Mouse (Mus musculus) C2C12 (cell line): ENCODE data around the gene Srrm3. TPM values are rescaled to one million over a fixed set of nuclear protein-coding genes. Genes with fewer than 3 reads are reported as not detected.

Experiments
- H3K27me3 ChIP-seq: one replicate; pipeline ENCODE4 v1.6.1; 2011; ENCODE audit not compliant: control insufficient read depth, insufficient read depth, insufficient read length
- H3K36me3 ChIP-seq: one replicate; pipeline ENCODE4 v1.6.1; 2011; ENCODE audit not compliant: control insufficient read depth, insufficient read depth
- H3K4me3 ChIP-seq: one replicate; pipeline ENCODE4 v1.5.1; 2011; ENCODE audit warnings: mild to moderate bottlenecking, control low read depth; ENCODE audit not compliant: poor library complexity, insufficient read depth, severe bottlenecking
- H3K79me2 ChIP-seq: one replicate; pipeline ENCODE4 v1.6.1; 2011; ENCODE audit not compliant: control insufficient read depth, insufficient read depth
- H3K79me3 ChIP-seq: one replicate; pipeline ENCODE4 v1.6.1; 2011; ENCODE audit warnings: low read depth, control low read depth
- H3ac ChIP-seq: one replicate; pipeline ENCODE3; 2011; ENCODE audit warnings: low read depth; ENCODE audit not compliant: control insufficient read depth, insufficient read length
- CEBPB ChIP-seq: IDR thresholded peaks from one replicate; pipeline ENCODE4 v1.6.1; 2011; ENCODE audit warnings: low read depth, mild to moderate bottlenecking, control low read depth, moderate library complexity
- CTCF ChIP-seq: IDR thresholded peaks from one replicate; pipeline ENCODE4 v1.5.1; 2011; ENCODE audit not compliant: control insufficient read depth, insufficient read depth, insufficient read length
- FOSL1 ChIP-seq: IDR thresholded peaks from one replicate; pipeline ENCODE4 v1.8.0; 2011; ENCODE audit warnings: mild to moderate bottlenecking, low read length; ENCODE audit not compliant: poor library complexity, insufficient read depth, severe bottlenecking
- MAX ChIP-seq: IDR thresholded peaks from one replicate; pipeline ENCODE4 v1.6.1; 2011; ENCODE audit warnings: mild to moderate bottlenecking, control low read depth
- MYOD1 ChIP-seq: IDR thresholded peaks from one replicate; pipeline ENCODE4 v1.6.1; 2011; ENCODE audit warnings: low read depth; ENCODE audit not compliant: control insufficient read depth, insufficient read length
- MYOG ChIP-seq: IDR thresholded peaks from one replicate; pipeline ENCODE4 v1.6.1; 2011; ENCODE audit not compliant: control insufficient read depth, insufficient read length; ENCODE audit errors: extremely low read depth
- USF1 ChIP-seq: IDR thresholded peaks from one replicate; pipeline ENCODE4 v1.6.1; 2011; ENCODE audit warnings: low read depth, mild to moderate bottlenecking, control low read depth, moderate library complexity
- polyA plus RNA-seq: library from polyadenylated mRNA; unstranded; fragments of >200 nt; fragmentation: generic; extraction: Trizol; gene quantifications from one replicate; pipeline ENCODE4 v1.2.1, GENCODE M21; 2012; ENCODE audit warnings: missing spikeins

Srrm3 gene
- polyA plus RNA-seq, 1 experiment, result not detected

- peak within 1 kb of the TSS; percentile 97 for H3K4me3 ChIP-seq
- peaks cover 41% of the 10 kb centered on the region for H3K79me3 ChIP-seq
- H3K79me2 ChIP-seq, result peaks cover 46% of the 10 kb centered on the region
- TF ChIP-seq MAX, result no peak
- no peak for TF ChIP-seq MYOD1
- no peak for TF ChIP-seq FOSL1
- TF ChIP-seq MYOG, result no peak
- no peak for TF ChIP-seq CEBPB
- no peak for TF ChIP-seq CTCF
- TF ChIP-seq USF1, result no peak
- peaks cover 15% of the 10 kb centered on the region for H3K36me3 ChIP-seq
- H3ac ChIP-seq, result peak within 1 kb of the TSS; percentile 87
- no peaks in the 10 kb centered on the region for H3K27me3 ChIP-seq
Measured at GRCm38 (mm10) chr5:135777796-135778470, 28.8 kb upstream of the Srrm3 start, which contains the start of gene Styxl1. Gene Styxl1, minus strand, starts transcription at chr5:135778385.

GRCm38 (mm10) chr5:135778471-135779445 lies 27.9 kb upstream of the Srrm3 start, which contains the start of gene Mdh2:
Gene Mdh2, plus strand, starts transcription at chr5:135778480.
- Histone ChIP-seq H3ac (peak within 1 kb of the TSS; percentile 87), H3K4me3 (peak within 1 kb of the TSS; percentile 97), H3K36me3 (peaks cover 23% of the 10 kb centered on the region)

GRCm38 (mm10) chr5:135780331-135780730 lies 26.4 kb upstream of the Srrm3 start:
- H3K36me3 ChIP-seq, result peaks cover 39% of the 10 kb centered on the region
- H3K4me3 ChIP-seq, result no peak overlapping the region
- no peak overlapping the region for H3ac ChIP-seq
- no peaks in the 10 kb centered on the region for H3K27me3 ChIP-seq
- peaks cover 46% of the 10 kb centered on the region for H3K79me3 ChIP-seq
- peaks cover 56% of the 10 kb centered on the region for H3K79me2 ChIP-seq
- TF ChIP-seq USF1, result no peak
- no peak for TF ChIP-seq CTCF
- TF ChIP-seq MAX, result no peak
- TF ChIP-seq MYOG, result no peak
- TF ChIP-seq FOSL1, result no peak
- TF ChIP-seq MYOD1, result no peak

More at GRCm38 (mm10) chr5:135778471-135779445, 27.9 kb upstream of the Srrm3 start, which contains the start of gene Mdh2:
- H3K27me3 ChIP-seq, result no peaks in the 10 kb centered on the region
- H3K79me2 ChIP-seq, result peaks cover 54% of the 10 kb centered on the region
- TF ChIP-seq CEBPB, result no peak
- TF ChIP-seq MAX, result peak; percentile 26
- TF ChIP-seq USF1, result no peak
- TF ChIP-seq CTCF, result no peak
- TF ChIP-seq MYOG, result no peak
- no peak for TF ChIP-seq MYOD1
- TF ChIP-seq FOSL1, result no peak
- H3K79me3 ChIP-seq, result peaks cover 46% of the 10 kb centered on the region

- peaks cover 46% of the 10 kb centered on the region for H3K79me3 ChIP-seq
- H3K36me3 ChIP-seq, result peaks cover 65% of the 10 kb centered on the region
- no peak overlapping the region for H3K4me3 ChIP-seq
- TF ChIP-seq FOSL1 (no peak), MYOD1 (no peak), MAX (no peak), USF1 (no peak), MYOG (no peak), CTCF (no peak), CEBPB (no peak)
- H3K79me2 ChIP-seq, result peaks cover 56% of the 10 kb centered on the region
- H3ac ChIP-seq, result no peak overlapping the region
- no peaks in the 10 kb centered on the region for H3K27me3 ChIP-seq
Measured at GRCm38 (mm10) chr5:135782901-135783300, 23.8 kb upstream of the Srrm3 start.

- peaks cover 31% of the 10 kb centered on the region for H3K36me3 ChIP-seq
- H3K27me3 ChIP-seq, result no peaks in the 10 kb centered on the region
- no peaks in the 10 kb centered on the region for H3K79me2 ChIP-seq
- no peak overlapping the region for H3ac ChIP-seq
- no peak overlapping the region for H3K4me3 ChIP-seq
- no peaks in the 10 kb centered on the region for H3K79me3 ChIP-seq
- no peak for TF ChIP-seq MYOD1
- TF ChIP-seq CTCF, result peak; percentile 77
Measured at GRCm38 (mm10) chr5:135793996-135794858, 12.5 kb upstream of the Srrm3 start.
